Mouse (Mus musculus) E14TG2a.4 (cell line): Measurements from ENCODE around the gene Trim40.

ENCODE experiments used
- CTCF ChIP-seq: conservative IDR thresholded peaks from 2 replicates; pipeline ENCODE4 v1.5.1; 2014; ENCODE audit warnings: low read length
- NANOG ChIP-seq: IDR thresholded peaks from 2 replicates; pipeline ENCODE4 v1.6.1; 2014; ENCODE audit warnings: borderline replicate concordance, low read length, mixed read lengths
- POU5F1 ChIP-seq: IDR thresholded peaks from 2 replicates; pipeline ENCODE4 v1.6.1; 2014; ENCODE audit warnings: low read length, borderline replicate concordance

DNA sequence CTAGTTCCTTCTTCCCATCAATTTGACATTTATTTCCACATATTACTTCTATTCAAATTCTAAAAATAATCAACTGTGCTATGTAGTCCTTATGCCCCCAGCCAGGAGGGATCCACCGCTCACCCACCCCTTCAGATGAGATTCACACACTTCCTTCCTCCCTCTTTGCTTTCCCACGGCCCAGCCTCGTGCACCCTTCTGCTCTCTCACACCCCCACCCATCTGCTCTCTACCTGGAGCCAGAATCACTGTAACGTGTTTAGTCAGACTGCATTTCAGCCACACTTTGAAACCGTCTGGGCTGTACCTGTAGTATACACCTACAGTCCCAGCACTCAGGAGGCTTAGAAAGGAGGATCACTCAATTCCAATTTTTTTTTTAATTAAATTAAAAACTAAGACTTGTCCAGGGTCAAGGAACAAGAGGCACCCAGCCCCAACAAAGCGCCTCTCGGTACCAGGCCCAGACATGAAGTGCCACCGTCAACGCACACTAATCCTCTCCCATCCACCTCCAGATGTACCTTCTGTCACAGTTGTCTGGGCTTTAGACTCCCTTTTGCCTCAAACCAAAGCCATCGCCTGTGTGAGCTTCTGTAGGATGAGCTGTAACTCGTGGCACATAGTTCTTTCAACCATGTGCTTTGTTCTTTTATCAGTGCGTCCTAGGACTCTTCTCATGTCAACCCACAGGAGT, 39.5 kb upstream of the Trim40 start:
- TF ChIP-seq CTCF (no peak), NANOG (no peak), POU5F1 (no peak)
